Mouse (Mus musculus) kidney, adult 8-10 months (tissue): ENCODE results near the gene Cd36.

Experiments used
- DNase-seq, 2 experiments: peaks; one replicate each; pipeline ENCODE4 v3.0.0; 2022

Cd36 gene

GRCm38 (mm10) chr5:17766006-17766677 lies 122.5 kb downstream of the Cd36 start:
- peak in 1 of 2 experiments; percentile 3 for DNase-seq

GRCm38 (mm10) chr5:17753471-17754005 lies 135.1 kb downstream of the Cd36 start:
- no peak for DNase-seq

- DNase-seq, result no peak
These were observed 140.3 kb downstream of the Cd36 start for GRCm38 (mm10) chr5:17748293-17748692.

- DNase-seq, result no peak
These were observed 141.5 kb downstream of the Cd36 start for GRCm38 (mm10) chr5:17747143-17747542.

- DNase-seq, result no peak
These were observed 142.1 kb downstream of the Cd36 start for GRCm38 (mm10) chr5:17746520-17746919.

- DNase-seq, result no peak
These were observed 148.8 kb downstream of the Cd36 start for GRCm38 (mm10) chr5:17739805-17740204.
